Mouse (Mus musculus) cerebellum, adult 18-20 months (tissue): ENCODE data around the gene Vmn1r149.
"Not testable (repeated sequence)": the region's sequence is repeated elsewhere in the genome, so short reads cannot be mapped to it uniquely, and the experiment has no call there.

Source experiments
- DNase-seq, 2 experiments: peaks; one replicate each; pipeline ENCODE4 v3.0.0; 2021

Vmn1r149 gene

DNA sequence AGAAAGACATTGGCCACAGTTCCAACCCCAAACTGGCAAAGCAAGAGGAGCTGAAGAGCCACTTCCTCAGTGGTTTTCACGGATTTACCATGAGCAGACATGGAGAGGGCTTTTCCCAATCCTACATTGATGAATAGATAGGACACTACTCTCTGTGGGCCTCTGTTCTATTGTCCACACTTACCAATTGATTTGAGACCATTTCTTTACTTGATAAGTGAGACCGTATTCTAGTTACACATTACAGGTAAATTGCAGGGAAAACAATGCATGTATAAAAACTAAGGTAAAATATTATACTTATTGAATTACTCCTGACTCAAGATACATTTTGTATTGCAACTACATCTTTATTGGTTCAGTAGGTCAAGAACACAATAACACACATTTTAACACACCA lies at the start of gene Vmn1r149:
Gene Vmn1r149 (minus strand): TSS at position 101 of the 400 bp plus-strand sequence.
- DNase-seq, result not testable (repeated sequence)

DNA sequence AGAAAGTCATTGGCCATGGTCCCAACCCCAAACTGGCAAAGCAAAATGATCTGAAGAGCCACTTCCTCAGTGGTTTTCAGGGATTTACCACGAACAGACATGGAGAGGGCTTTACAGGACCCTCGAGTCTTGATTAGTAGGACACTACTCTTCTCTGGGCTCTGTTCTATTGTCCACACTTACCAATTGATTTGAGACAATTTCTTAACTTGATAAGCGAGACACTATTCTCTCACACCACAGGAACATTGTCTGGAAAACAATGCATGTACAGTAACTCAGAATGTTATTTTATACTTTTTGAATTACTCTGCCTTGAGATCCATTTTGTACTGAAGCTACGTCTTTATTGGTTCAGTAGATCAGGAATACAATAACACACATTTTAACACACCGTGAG lies 25.9 kb upstream of the Vmn1r149 start, which contains the start of gene Gm10665:
Gene Gm10665 (minus strand): TSS at position 101 of the 400 bp plus-strand sequence.
- not testable (repeated sequence) for DNase-seq

DNA sequence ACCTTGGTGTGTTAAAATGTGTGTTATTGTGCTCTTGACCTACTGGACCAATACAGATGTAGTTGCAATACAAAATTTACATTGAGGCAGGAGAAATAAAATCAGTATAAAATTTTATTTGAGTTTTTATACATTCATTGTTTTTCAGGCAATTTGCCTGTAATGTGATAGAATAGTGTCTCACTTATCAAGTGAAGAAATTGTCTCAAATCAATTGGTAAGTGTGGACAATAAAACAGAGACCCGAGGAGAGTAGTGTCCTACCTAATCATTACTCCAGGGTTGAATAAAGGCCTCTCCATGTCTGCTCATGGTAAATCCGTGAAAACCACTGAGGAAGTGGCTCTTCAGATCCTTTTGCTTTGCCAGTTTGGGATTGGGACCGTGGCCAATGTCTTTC lies 24.7 kb downstream of the Vmn1r149 start, which contains the start of gene Vmn1r148:
Gene Vmn1r148 (plus strand): TSS at position 301 of the 400 bp plus-strand sequence.
- not testable (repeated sequence) for DNase-seq
